Mouse (Mus musculus): Measurements from ENCODE around the gene Tceal5. TPM values are rescaled to one million over a fixed set of nuclear protein-coding genes. Genes with fewer than 3 reads are reported as not detected.
"Not testable (repeated sequence)": the region's sequence is repeated elsewhere in the genome, so short reads cannot be mapped to it uniquely, and the experiment has no call there.

Tceal5 gene
- polyA plus RNA-seq (2015; fragmentation: Nextera tagmentation; extraction: Ambion mirVana): 0.27 and 0.31 TPM in 2 replicates

GRCm38 (mm10) chrX:136203664-136204066 is at the start of gene Tceal5:
TSS of gene Tceal5 (minus strand) at chrX:136203876.
- no peak for DNase-seq (ENCODE audit: low spot score)

- no peak for DNase-seq (ENCODE audit: low spot score)
These were observed 48.5 kb upstream of the Tceal5 start for GRCm38 (mm10) chrX:136252023-136252729.

GRCm38 (mm10) chrX:136249671-136250070 is 46.0 kb upstream of the Tceal5 start:
- DNase-seq (ENCODE audit: low spot score): no peak

- no peak for DNase-seq (ENCODE audit: low spot score)
These were observed 45.1 kb upstream of the Tceal5 start for GRCm38 (mm10) chrX:136248811-136249210.

GRCm38 (mm10) chrX:136245521-136246071 is 41.9 kb upstream of the Tceal5 start:
- DNase-seq (ENCODE audit: low spot score): peak; percentile 5

GRCm38 (mm10) chrX:136244574-136245229 is 41.0 kb upstream of the Tceal5 start, which contains the start of gene Tceal9:
TSS of gene Tceal9 (plus strand) at chrX:136245079.
- DNase-seq (ENCODE audit: low spot score): peak; percentile 51

- DNase-seq (ENCODE audit: low spot score): no peak
These were observed 39.5 kb upstream of the Tceal5 start for GRCm38 (mm10) chrX:136243181-136243580.

- peak; percentile 9 for DNase-seq (ENCODE audit: low spot score)
These were observed 34.4 kb upstream of the Tceal5 start for GRCm38 (mm10) chrX:136238118-136238517.

GRCm38 (mm10) chrX:136227768-136228167 is 24.1 kb upstream of the Tceal5 start:
- DNase-seq (ENCODE audit: low spot score): no peak

GRCm38 (mm10) chrX:136223714-136224113 is 20.0 kb upstream of the Tceal5 start:
- DNase-seq (ENCODE audit: low spot score): no peak

GRCm38 (mm10) chrX:136216303-136216702 is 12.6 kb upstream of the Tceal5 start:
- no peak for DNase-seq (ENCODE audit: low spot score)

- DNase-seq (ENCODE audit: low spot score): not testable (repeated sequence)
These were observed 11.3 kb upstream of the Tceal5 start, which contains the start of the genes Tceal7 and Bex1 for GRCm38 (mm10) chrX:136214729-136215677. TSS of gene Tceal7 (plus strand) at chrX:136214779. TSS of gene Bex1 (minus strand) at chrX:136215513.

GRCm38 (mm10) chrX:136213396-136213795 is 9.7 kb upstream of the Tceal5 start:
- no peak for DNase-seq (ENCODE audit: low spot score)

GRCm38 (mm10) chrX:136204406-136204805 is 730 bp upstream of the Tceal5 start:
- DNase-seq (ENCODE audit: low spot score): no peak

GRCm38 (mm10) chrX:136203257-136203656 is 419 bp downstream of the Tceal5 start:
- DNase-seq (ENCODE audit: low spot score): no peak

GRCm38 (mm10) chrX:136196873-136197272 is 6.8 kb downstream of the Tceal5 start:
- peak; percentile 41 for DNase-seq (ENCODE audit: low spot score)

GRCm38 (mm10) chrX:136195193-136195944 is 8.3 kb downstream of the Tceal5 start:
- no peak for DNase-seq (ENCODE audit: low spot score)

GRCm38 (mm10) chrX:136183107-136183506 is 20.6 kb downstream of the Tceal5 start:
- no peak for DNase-seq (ENCODE audit: low spot score)

- DNase-seq (ENCODE audit: low spot score): peak; percentile 40
These were observed 22.7 kb downstream of the Tceal5 start for GRCm38 (mm10) chrX:136180897-136181553.

- DNase-seq (ENCODE audit: low spot score): no peak
These were observed 30.9 kb downstream of the Tceal5 start for GRCm38 (mm10) chrX:136172786-136173185.

All from thymus, postnatal 0 days (tissue).